Mouse (Mus musculus) hematopoietic stem cell, adult 5-6 weeks (primary cell): Measurements from ENCODE around the gene Ppid. TPM values are rescaled to one million over a fixed set of nuclear protein-coding genes. Genes with fewer than 3 reads are reported as not detected.

ENCODE experiments used
- ATAC-seq, 2 experiments: fragments of 125-278 bp in 1 of 2; replicated peaks in 1 of 2; 2 replicates each; pipeline ENCODE4 v1.8.0; 2016 to 2017; ENCODE audit warnings: inconsistent platforms in 2 of 2, mild to moderate bottlenecking in 2 of 2, moderate number of reproducible peaks in 2 of 2, low read depth in 1 of 2, moderate TSS enrichment in 1 of 2; ENCODE audit not compliant: low FRiP score in 2 of 2, poor library complexity in 2 of 2, severe bottlenecking in 2 of 2, insufficient read depth in 1 of 2, low TSS enrichment in 1 of 2
- total RNA-seq: library from RNA; stranded (forward); fragments of 172-1452, 232-1000 nt; gene quantifications from 2 replicates; pipeline ENCODE4 v1.2.3, GENCODE M21; 2017

The Ppid gene
- total RNA-seq, 1 experiment from 2014 or later = 303 TPM

DNA sequence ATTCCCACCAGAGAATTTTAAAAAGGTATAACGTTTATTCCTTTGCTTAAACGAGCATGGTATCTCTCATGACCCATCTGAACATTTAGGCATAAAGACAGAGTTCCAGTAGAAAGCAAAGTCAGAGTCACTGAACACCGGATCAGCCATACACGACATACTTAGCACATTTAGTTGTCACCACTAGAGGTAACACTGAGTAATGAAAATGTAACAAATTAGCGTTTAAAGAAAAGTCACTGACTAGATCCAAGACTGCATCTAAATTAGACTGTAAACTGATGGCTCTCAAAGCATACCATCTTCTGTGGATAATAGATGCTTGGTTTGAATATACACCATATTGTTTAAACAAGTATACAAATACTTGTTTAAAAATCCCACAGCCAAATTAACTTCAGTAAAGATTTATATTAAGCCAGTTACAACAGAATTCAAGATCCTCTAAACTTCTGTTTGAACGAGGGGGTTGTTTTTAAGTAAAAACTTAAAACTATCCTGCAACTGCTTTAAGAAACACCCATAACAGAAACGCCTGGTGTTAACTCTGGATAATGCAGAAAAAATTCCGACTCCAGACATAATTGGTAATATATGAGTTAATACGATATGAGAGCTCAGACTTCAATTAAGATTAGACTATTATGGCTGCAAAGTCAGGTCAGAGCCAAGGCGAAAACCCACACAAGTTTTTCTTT lies 36.5 kb downstream of the Ppid start:
- ATAC-seq = no peak

DNA sequence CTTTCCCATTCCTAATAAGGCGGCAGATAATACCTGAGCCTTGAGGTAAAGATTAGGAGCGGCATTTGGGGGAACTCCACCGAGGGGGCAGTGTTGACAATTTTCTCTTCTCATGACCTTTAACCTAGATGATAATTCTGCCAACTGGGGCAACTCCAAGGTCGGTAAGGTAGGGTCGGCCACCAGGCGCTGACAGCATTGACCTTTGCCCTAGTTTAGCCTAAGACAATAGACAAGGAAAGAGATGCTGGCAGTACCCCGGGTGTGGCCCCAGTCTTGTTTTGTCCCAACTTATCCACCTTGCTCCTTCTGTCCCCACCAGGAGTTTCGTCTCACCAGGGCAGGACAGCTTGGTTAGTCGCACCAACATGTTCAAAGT lies 37.0 kb downstream of the Ppid start:
- peak in 1 of 2 experiments; percentile 11; a peak in 2 of 4 replicates for ATAC-seq

DNA sequence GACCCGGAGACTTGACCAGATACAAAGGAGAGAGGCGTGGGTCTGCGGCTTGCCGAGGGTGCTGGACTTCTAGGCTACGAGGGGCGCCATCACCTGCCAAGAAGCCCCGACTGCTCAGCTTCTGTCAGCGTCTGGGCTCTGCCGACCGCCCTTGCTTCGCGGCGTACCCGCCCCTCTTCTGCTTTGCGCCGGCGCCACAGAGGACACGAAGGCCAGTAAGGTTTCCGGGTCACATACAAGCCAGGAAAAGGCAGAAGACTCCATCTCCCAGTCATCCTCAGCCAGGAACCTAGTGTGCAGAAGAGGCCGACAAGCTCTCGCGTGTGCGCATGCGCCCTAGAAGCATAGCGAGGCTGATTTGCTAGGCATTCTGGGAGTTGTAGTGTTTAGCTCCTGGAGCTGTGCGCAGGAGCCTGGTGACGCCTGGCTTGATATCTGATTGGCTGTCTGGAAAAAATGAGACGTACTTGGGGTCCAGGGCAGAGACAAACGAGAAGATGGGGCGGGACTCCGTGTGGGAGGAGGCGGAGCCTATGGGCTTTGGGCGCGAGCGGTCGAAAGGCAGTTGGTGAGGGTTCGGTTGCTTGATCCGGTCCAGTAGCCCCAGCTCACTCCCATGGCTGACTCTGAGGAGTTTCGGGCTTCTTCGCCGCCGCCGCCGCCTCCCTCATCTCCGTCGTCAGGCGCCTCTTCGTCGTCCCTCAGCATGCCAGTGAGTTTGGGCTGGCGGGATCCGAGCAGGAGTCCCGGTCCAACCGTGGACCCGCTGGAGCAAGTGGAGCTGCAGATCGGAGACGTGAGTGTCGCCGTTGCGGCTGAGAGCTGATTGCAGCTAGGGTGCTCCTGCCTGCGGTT lies 37.6 kb downstream of the Ppid start, which contains the start of gene 4930579G24Rik:
TSS of gene 4930579G24Rik (plus strand) at position 519 of the 855 bp plus-strand sequence.
- ATAC-seq = peak; percentile 96 to 97

DNA sequence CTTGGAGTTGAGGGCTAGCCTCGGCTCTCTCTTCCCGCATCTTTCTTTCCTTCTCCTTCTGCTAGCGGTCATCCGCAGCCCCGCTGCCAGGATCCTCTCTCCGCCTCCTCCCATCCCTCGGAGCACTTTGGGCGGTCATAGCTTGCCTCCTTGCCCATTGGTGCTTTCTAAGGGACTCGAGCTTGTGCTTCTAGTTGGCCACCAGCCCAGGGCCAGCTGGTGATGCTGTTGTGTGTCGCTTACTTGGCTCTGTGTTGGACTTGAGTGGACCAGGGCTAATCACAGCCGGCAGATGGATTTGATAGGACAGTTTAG lies 38.2 kb downstream of the Ppid start, which contains the start of gene Etfdh:
TSS of gene Etfdh (minus strand) at position 85 of the 315 bp plus-strand sequence.
- peak; percentile 1 to 30; a peak in 3 of 4 replicates for ATAC-seq

DNA sequence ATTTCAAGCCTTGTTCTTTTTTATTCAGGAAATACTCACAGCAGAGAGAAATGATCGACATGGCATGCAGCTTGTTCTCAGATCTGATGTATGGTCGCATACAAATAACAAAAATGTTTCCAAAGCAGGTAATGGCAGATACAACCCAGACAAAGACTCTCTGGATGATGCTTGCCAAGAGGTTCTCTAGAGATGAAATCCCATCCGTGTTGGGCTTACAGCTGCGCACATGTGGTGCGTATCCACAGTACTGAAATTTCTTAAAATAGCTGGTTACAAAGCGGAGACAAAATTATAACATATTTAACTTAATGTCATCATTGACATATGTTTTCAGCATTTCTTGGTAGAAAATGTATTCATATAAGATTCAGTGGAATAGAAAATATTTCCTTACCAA lies 61.0 kb downstream of the Ppid start:
- no peak for ATAC-seq

Other genes starting within 250 kb of the Ppid start
- gene Fnip2, start 23.5 kb upstream of the Ppid start, total RNA-seq = 12.8 and 13.1 TPM in 2 replicates
- 12.8 and 18.1 TPM in 2 replicates for gene 4930579G24Rik, start 37.7 kb downstream of the Ppid start, total RNA-seq
- 60.4 and 71.4 TPM in 2 replicates for gene Etfdh, start 38.2 kb downstream of the Ppid start, total RNA-seq
- not detected in 2 replicates for gene Rxfp1, start 146.5 kb downstream of the Ppid start, total RNA-seq